Mouse (Mus musculus) heart, adult 8-10 months (tissue): ENCODE data around the gene Olig3. TPM values are rescaled to one million over a fixed set of nuclear protein-coding genes. Genes with fewer than 3 reads are reported as not detected.

Source experiments
- total RNA-seq, 4 experiments: library from RNA; stranded (reverse); gene quantifications; 2 replicates each; pipeline ENCODE4 v1.2.4; 2022

Olig3 gene
- total RNA-seq, 4 experiments from 2014 or later: not detected

Other genes starting within 250 kb of the Olig3 start
- 10 to 100 TPM; 38.6 to 45.7 (median 39.3) TPM for gene Ifngr1, start 235.4 kb downstream of the Olig3 start, total RNA-seq